Mouse (Mus musculus) stomach, embryonic 16.5 days (tissue): ENCODE measurements around the gene Rps27. TPM values are rescaled to one million over a fixed set of nuclear protein-coding genes. Genes with fewer than 3 reads are reported as not detected.

Source experiments
- ATAC-seq: fragments of 200-750 bp; cut with Nextera tagmentation; 2 replicates; pipeline ENCODE4 v1.8.0; 2017; ENCODE audit warnings: moderate number of reproducible peaks, moderate TSS enrichment; ENCODE audit not compliant: insufficient read depth, low FRiP score
- H3K27ac ChIP-seq: fragments of 300-500 bp; sonication (generic); 2 replicates; pipeline ENCODE4 v1.5.1; 2014; ENCODE audit warnings: low read length
- H3K27me3 ChIP-seq: fragments of 300-500 bp; sonication (generic); 2 replicates; pipeline ENCODE4 v1.6.1; 2014; ENCODE audit warnings: low read length, control low read depth, mixed read lengths; ENCODE audit not compliant: control insufficient read depth, insufficient read depth
- H3K36me3 ChIP-seq: fragments of 300-500 bp; sonication (generic); 2 replicates; pipeline ENCODE4 v1.6.1; 2014; ENCODE audit warnings: low read length; ENCODE audit not compliant: control insufficient read depth, insufficient read depth
- H3K4me1 ChIP-seq: fragments of 300-500 bp; sonication (generic); 2 replicates; pipeline ENCODE4 v1.6.1; 2014; ENCODE audit warnings: low read length, control low read depth, mixed read lengths; ENCODE audit not compliant: control insufficient read depth, insufficient read depth
- H3K4me2 ChIP-seq: fragments of 300-500 bp; sonication (generic); 2 replicates; pipeline ENCODE4 v1.6.1; 2014; ENCODE audit warnings: low read depth, low read length, mixed read lengths
- H3K4me3 ChIP-seq: fragments of 300-500 bp; sonication (generic); replicated peaks from 2 replicates; pipeline ENCODE4 v1.5.1; 2014; ENCODE audit warnings: mild to moderate bottlenecking, low read length
- H3K9ac ChIP-seq: fragments of 300-500 bp; sonication (generic); 2 replicates; pipeline ENCODE4 v1.6.1; 2014; ENCODE audit warnings: low read length
- H3K9me3 ChIP-seq: fragments of 300-500 bp; sonication (generic); replicated peaks from 2 replicates; pipeline ENCODE4 v1.6.1; 2016; ENCODE audit warnings: low read length, control low read depth; ENCODE audit not compliant: control insufficient read depth
- WGBS: fragments of 180-500 bp; shearing (Covaris S2); extraction: QIAGEN DNeasy Blood & Tissue Kit; methylation state at CpG from one replicate; pipeline ENCODE4 v1.1.7; 2014; 5-methylcytosine and 5-hydroxymethylcytosine counted together
- polyA plus RNA-seq: library from polyadenylated mRNA; unstranded; fragments of >200 nt; fragmentation: Nextera tagmentation; extraction: Ambion mirVana; gene quantifications from 2 replicates; pipeline ENCODE4 v1.2.1, GENCODE M21; 2015

Rps27 gene
- polyA plus RNA-seq, 1 experiment from 2014 or later, result 1,465 TPM

DNA sequence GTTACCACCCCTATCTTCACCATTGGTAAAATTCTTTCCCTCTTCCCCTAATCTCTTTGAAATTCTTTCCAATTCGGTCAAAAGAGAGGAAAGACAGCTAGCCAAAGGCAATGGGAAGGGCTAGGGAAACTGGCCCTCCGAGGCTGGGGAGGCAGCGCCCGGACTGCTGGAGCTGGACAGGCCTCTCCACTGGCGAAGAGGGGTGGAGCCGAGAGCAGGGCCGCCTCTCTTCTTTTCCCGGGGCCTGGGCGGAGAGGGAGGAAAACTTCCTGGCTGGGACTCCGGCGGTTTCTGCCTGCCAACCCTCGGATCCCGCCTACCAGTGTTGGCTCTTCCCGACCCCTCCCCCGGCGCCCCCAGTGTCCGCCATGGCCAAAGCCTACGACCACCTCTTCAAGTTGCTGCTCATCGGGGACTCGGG lies 7.1 kb upstream of the Rps27 start:
- Histone ChIP-seq H3K9me3 (no peaks in the 10 kb centered on the region), H3K4me1 (peaks cover 13% of the 10 kb centered on the region), H3K36me3 (peaks cover 5% of the 10 kb centered on the region; the same call in 1 of the 2 replicates), H3K4me3 (peak overlapping the region; percentile 62), H3K9ac (peak overlapping the region; percentile 79), H3K4me2 (peak overlapping the region; percentile 72), H3K27ac (peak overlapping the region; percentile 92), H3K27me3 (no peaks in the 10 kb centered on the region)
- ATAC-seq, result peak; percentile 92
- under 1% methylated on average over 20 of the region's 20 CpGs for WGBS

DNA sequence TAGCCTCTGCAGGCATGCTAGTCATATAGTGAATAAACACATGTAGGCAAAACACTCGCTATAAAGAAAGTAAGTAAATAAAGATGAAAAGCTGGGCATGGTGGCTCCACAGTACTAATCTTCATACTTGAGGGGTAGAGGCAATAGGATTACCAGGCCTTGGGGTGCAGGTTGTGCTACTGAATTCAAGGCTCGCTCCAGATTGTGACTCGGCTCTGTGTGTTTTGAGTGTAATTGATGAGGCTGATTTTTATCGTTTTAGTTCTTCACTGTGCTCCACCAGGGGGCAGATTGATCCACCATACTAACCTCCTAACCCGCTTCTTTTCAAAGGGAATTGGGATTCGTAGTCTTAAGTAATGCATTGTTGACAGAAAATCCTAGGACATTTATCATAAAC lies 6.6 kb upstream of the Rps27 start:
- H3K27me3 ChIP-seq, result no peaks in the 10 kb centered on the region
- 5% methylated on average over 6 of the region's 6 CpGs for WGBS
- H3K36me3 ChIP-seq, result peaks cover 4% of the 10 kb centered on the region; the same call in 1 of the 2 replicates
- H3K4me3 ChIP-seq, result peak overlapping the region; percentile 62
- peak overlapping the region; percentile 79 for H3K9ac ChIP-seq
- peak overlapping the region; percentile 72 for H3K4me2 ChIP-seq
- H3K9me3 ChIP-seq, result no peaks in the 10 kb centered on the region
- peak overlapping the region; percentile 92 for H3K27ac ChIP-seq
- peaks cover 13% of the 10 kb centered on the region for H3K4me1 ChIP-seq
- ATAC-seq, result peak; percentile 66

DNA sequence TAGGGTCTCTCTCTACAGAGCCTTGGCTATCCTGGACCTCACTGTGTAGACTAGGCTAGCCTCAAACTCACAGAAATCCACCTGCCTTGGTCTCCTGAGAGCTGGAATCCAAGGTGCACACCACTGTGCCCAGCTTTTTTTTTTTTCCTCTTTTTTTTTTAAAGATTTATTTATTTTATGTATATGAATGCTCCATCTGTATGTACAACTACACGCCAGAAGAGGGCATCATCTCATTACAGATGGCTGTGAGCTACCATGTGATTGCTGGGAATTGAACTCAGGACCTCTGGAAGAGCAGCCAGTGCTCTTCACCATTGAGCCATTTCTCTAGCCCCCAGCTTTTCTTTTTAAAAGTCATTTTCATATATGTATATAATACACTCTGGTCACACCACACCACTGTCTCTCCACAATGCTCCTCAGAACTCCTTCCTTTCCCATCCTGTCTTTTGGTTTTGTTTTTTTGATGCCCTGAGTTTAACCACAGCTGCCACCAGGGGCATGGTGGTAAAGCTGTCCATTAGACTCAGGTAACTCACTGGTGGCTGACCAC lies 2.5 kb upstream of the Rps27 start:
- H3K4me2 ChIP-seq, result no peak overlapping the region
- WGBS, result 52% methylated on average over 1 of the region's 1 CpGs
- no peak overlapping the region for H3K9ac ChIP-seq
- H3K36me3 ChIP-seq, result peaks cover 8% of the 10 kb centered on the region
- H3K27me3 ChIP-seq, result no peaks in the 10 kb centered on the region
- peaks cover 25% of the 10 kb centered on the region for H3K4me1 ChIP-seq
- H3K9me3 ChIP-seq, result no peaks in the 10 kb centered on the region
- ATAC-seq, result no peak
- no peak overlapping the region for H3K4me3 ChIP-seq
- no peak overlapping the region for H3K27ac ChIP-seq

DNA sequence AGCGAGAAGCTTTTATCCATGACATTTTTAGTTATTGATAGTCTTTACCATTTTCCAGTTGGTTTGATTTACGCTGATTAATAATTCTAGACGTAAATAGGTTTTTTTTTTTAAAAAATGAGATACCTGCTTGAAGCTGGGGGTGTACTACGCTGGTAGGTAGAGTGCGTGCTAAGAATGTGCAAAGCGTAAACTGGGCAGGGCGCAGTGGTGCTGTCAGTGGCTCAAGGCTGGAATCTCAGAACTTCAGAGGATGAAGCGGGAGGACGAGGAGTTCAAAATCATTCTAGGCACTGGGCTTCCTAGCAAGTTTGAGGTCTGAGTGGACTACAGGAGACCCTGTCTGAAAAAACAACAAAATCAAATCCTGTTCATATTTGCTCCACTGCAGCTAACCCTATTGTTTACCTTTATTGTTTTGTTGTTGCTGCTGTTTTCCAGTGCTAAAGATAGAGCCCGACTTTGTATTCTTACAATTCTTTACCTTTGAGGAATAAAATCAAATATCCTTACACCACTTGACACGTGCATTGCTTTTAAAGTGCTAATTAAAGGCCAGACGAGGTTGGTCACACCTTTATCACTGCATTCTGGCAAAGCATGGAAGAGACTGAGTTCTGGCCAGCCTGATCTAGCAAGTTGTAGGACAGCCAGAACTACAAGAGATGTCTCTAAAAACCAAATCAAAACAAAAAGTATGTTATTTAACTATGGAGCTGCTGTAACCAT lies 669 bp upstream of the Rps27 start:
- Histone ChIP-seq H3K9me3 (no peaks in the 10 kb centered on the region), H3K27ac (peak overlapping the region; percentile 69), H3K36me3 (peaks cover 10% of the 10 kb centered on the region), H3K4me3 (peak overlapping the region; percentile 72), H3K4me1 (peaks cover 22% of the 10 kb centered on the region), H3K9ac (peak overlapping the region; percentile 63), H3K27me3 (no peaks in the 10 kb centered on the region), H3K4me2 (peak overlapping the region; percentile 84)
- ATAC-seq, result no peak
- WGBS, result 9% methylated on average over 12 of the region's 12 CpGs

DNA sequence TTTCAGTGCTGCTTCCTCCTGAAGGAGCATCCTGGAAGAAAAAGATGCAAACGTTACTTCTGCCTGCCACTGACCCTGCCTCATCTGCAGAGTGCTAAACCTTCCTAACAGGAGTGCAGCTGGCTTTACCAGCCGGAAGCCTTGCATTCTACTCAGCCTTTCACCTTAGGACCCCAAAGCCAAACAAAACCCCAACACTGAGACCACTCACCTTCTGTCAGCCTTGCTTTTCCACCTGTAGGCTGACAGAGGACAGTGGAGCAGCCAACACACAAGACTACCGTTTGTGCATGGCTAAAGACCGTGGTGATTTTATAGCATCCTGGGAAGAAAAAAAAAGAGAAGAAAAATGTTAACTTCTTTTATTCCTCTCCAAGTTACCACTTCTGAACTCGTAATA lies 728 bp downstream of the Rps27 start:
- no peak overlapping the region for H3K27ac ChIP-seq
- WGBS, result 6% methylated on average over 5 of the region's 5 CpGs
- H3K4me1 ChIP-seq, result peaks cover 22% of the 10 kb centered on the region
- peak overlapping the region; percentile 99 for H3K4me2 ChIP-seq
- no peak for ATAC-seq
- H3K36me3 ChIP-seq, result peaks cover 22% of the 10 kb centered on the region
- H3K9ac ChIP-seq, result peak overlapping the region; percentile 83
- H3K4me3 ChIP-seq, result peak overlapping the region; percentile 72
- H3K9me3 ChIP-seq, result no peaks in the 10 kb centered on the region
- H3K27me3 ChIP-seq, result no peaks in the 10 kb centered on the region

DNA sequence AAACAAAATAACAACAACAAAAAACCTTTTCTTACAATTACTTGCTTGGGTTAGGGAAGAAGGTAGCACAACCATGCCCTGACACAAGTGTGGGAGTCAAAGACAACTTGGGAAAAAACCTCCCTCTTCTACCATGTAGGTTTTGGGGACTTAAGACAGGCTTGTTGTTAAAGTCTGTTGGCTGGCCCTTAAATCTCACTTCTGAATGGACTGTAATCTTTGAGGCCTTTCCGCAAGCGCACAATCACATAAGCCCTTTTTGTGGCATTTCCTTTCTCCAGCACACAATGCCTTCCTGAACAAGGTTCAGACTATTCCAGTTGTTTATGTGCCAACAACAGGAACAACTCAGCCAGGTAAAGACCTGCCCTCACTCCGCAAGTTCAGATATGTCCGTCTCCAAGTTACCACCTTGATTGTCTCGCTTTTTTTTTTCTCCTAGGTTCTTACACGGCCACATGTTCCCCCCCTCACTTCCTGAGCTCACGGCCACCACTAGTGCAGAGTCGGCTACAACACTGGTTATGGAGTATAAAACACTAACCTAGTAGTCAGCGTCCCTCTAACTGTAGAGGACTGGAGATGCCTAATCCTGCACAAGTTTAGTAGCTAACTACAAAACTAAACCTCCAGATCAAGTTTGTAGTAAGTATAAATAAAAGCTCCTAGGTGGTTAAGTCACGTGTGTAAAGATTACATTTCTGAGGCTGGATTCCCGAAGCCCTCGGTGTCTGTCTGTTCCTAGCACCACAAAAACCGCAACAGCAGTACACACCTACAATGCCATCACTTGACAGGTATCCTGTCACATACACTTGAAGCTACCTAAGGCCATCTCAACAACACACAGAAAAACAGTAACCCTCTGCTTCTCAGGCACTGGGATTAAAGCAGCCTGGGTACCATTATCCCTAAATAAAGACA lies 1.7 kb downstream of the Rps27 start:
- 59% methylated on average over 13 of the region's 13 CpGs for WGBS
- ATAC-seq, result no peak
- H3K27me3 ChIP-seq, result no peaks in the 10 kb centered on the region
- peak overlapping the region; percentile 72 for H3K4me3 ChIP-seq
- H3K4me2 ChIP-seq, result peak overlapping the region; percentile 99
- H3K9me3 ChIP-seq, result no peaks in the 10 kb centered on the region
- H3K36me3 ChIP-seq, result peaks cover 22% of the 10 kb centered on the region
- peaks cover 22% of the 10 kb centered on the region for H3K4me1 ChIP-seq
- H3K27ac ChIP-seq, result peak overlapping the region; percentile 38; the same call in 1 of the 2 replicates
- H3K9ac ChIP-seq, result peak overlapping the region; percentile 83

DNA sequence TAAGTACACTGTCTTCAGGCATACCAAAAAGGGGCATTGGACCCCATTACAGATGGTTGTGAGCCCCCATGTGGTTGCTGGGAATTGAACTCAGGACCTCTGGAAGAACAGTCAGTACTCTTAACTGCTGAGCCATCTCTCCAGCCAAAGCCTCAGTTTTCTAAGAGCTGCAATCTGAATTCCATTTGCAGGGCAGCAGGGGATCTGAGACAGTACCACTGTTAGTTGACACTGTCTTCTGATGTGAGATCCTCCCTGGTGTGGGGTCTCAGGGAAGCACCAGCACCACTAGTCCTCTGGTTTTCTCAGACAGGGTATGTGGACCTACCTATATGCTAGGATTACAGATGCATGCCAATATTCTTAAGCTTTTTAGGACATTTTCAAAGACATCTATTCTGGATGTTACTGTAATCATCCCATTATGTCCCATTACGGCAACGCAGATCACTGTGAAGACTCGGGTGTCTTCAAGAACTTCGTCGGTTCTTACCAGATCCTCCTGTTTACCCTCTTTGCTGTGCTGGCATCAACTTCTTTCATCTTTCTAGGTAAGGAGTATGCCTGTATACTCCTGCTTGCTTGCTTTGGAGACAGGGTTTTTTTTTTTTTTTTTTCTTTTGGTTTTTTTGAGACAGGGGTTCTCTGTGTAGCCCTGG lies 3.4 kb downstream of the Rps27 start:
- Histone ChIP-seq H3K9me3 (no peaks in the 10 kb centered on the region), H3K4me1 (peaks cover 22% of the 10 kb centered on the region), H3K4me3 (no peak overlapping the region), H3K4me2 (no peak overlapping the region), H3K9ac (no peak overlapping the region), H3K36me3 (peaks cover 22% of the 10 kb centered on the region), H3K27me3 (no peaks in the 10 kb centered on the region), H3K27ac (no peak overlapping the region)
- 85% methylated on average over 5 of the region's 5 CpGs for WGBS
- ATAC-seq, result no peak

DNA sequence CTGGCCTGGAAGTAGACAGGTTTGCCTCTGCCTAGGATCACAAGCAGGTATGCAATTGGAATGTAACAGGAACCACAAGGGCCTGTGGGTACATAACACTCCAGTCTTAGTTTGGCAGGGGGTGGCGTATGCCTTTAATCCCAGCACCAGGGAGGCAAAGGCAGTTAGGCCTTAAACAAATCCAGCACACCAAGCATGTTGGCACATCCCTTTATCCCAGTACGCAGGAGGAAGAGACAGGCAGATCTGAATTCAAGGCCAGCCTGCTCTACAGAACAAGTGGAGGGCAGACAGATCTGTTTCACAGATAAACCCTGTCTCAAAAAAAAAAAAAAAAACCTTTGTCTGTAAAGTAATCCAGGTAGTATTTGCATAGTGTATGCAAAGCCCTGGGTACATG lies 4.8 kb downstream of the Rps27 start:
- no peak overlapping the region for H3K9ac ChIP-seq
- no peak overlapping the region for H3K4me3 ChIP-seq
- H3K9me3 ChIP-seq, result no peaks in the 10 kb centered on the region
- H3K27me3 ChIP-seq, result no peaks in the 10 kb centered on the region
- H3K4me2 ChIP-seq, result no peak overlapping the region
- ATAC-seq, result no peak
- 69% methylated on average over 2 of the region's 2 CpGs for WGBS
- H3K36me3 ChIP-seq, result peaks cover 22% of the 10 kb centered on the region
- H3K4me1 ChIP-seq, result peaks cover 16% of the 10 kb centered on the region
- H3K27ac ChIP-seq, result no peak overlapping the region
